ENCODE assay signal across 9 mouse cellular contexts in the genomic region with DNA sequence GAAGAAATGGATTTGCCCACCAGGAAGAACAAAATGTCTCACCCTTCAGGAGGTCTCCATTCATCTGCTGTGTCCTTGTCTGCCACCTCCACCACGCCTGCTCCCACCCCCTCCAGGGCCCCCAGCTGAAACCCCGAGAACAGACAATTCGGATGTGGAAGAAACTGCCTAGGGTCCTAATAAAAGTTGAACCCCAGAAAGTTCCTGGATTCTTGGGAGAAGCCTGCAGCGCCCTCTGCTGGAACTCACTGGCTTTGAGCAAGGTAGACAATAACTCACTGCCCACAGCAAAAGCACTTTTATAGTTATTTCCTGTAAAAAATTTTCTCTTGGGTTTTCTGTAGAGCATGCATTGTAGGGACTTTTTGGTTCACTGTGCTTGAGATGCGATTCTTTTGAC. TPM values are rescaled to one million over a fixed set of nuclear protein-coding genes. Genes with fewer than 3 reads are reported as not detected.
DNase-seq lines count a peak whose midpoint lies in the region; ATAC-seq and TF ChIP-seq lines count a peak whose summit lies in the region.
"Had no signal": no experiment of that assay in that cellular context is flagged by ENCODE, and none has a peak within 500 bp of the region (broad histone marks: within the 10 kb centered on the region; RNA-seq: fewer than 3 reads in every experiment).

No protein-coding gene starts in this region.

- no peaks in the 10 kb centered on the region for H3K9me3 ChIP-seq in ES-Bruce4 (replicated peaks; ENCODE audit: control insufficient read depth, insufficient read depth, low read length, poor library complexity, severe bottlenecking)

- 8% methylated on average over 5 of the region's 5 CpGs for WGBS in small intestine, adult 2 months

- TF ChIP-seq CTCF in ES-Bruce4 (IDR thresholded peaks at IDR 0.05; ENCODE audit: low read depth, low read length), result peak; percentile 63
- TF ChIP-seq CTCF in small intestine, adult 2 months (IDR thresholded peaks at IDR 0.05; ENCODE audit: extremely low read depth, insufficient read length, insufficient replicate concordance, low read depth, low read length), result peak; percentile 73; the same call in 1 of the 2 replicates

- TF ChIP-seq EP300 in ES-Bruce4 (IDR thresholded peaks at IDR 0.05; ENCODE audit: insufficient read depth, low read depth, low read length), result no peak

- peak; percentile 68 for DNase-seq in 416B (ENCODE audit: low read depth)
- peak; percentile 32 for DNase-seq in c-Kit-positive CD71-positive TER-119-negative erythroid progenitor cells, embryonic 14.5 days (ENCODE audit: low read depth)
- peak; percentile 82 for DNase-seq in gastrocnemius, postnatal 10 days
- DNase-seq in kidney, postnatal 25 days, result peak; percentile 56 to 86
- peak; percentile 59 for DNase-seq in lung, adult 18-20 months

- no peaks in the 10 kb centered on the region for H3K27me3 ChIP-seq in ES-Bruce4 (ENCODE audit: control insufficient read depth, insufficient read depth, low read length, poor library complexity, severe bottlenecking)
- no peaks in the 10 kb centered on the region; the same call in 1 of the 2 replicates for H3K27me3 ChIP-seq in small intestine, adult 2 months (ENCODE audit: control insufficient read depth, insufficient read depth, low read length)

- no peak for ATAC-seq in inflammation-experienced regulatory T-cells, adult 6 months

- no peak overlapping the region for H3K9ac ChIP-seq in ES-Bruce4 (ENCODE audit: low read depth, poor library complexity, severe bottlenecking)

- H3K4me1 ChIP-seq in ES-Bruce4 (ENCODE audit: control insufficient read depth, insufficient read depth, low read length), result no peaks in the 10 kb centered on the region
- H3K4me1 ChIP-seq in small intestine, adult 2 months (ENCODE audit: control insufficient read depth, insufficient read depth, insufficient read length, low read length), result no peaks in the 10 kb centered on the region

- no peak overlapping the region for H3K27ac ChIP-seq in ES-Bruce4 (ENCODE audit: insufficient read depth, low read length)
- no peak overlapping the region for H3K27ac ChIP-seq in small intestine, adult 2 months (ENCODE audit: insufficient read depth, low read depth, low read length)

- H3K4me3 ChIP-seq in ES-Bruce4 (ENCODE audit: low read depth, low read length), result no peak overlapping the region
- H3K4me3 ChIP-seq in small intestine, adult 2 months (ENCODE audit: low read depth, low read length), result no peak overlapping the region

- no peaks in the 10 kb centered on the region for H3K36me3 ChIP-seq in ES-Bruce4 (ENCODE audit: control insufficient read depth, insufficient read depth, low read length, poor library complexity, severe bottlenecking)
- no peaks in the 10 kb centered on the region for H3K36me3 ChIP-seq in small intestine, adult 2 months (ENCODE audit: control insufficient read depth, insufficient read depth, low read length)

- TF ChIP-seq POLR2A in ES-Bruce4 (IDR thresholded peaks at IDR 0.05; ENCODE audit: insufficient read depth, low read length), result no peak
- no peak for TF ChIP-seq POLR2A in small intestine, adult 2 months (IDR thresholded peaks at IDR 0.05; ENCODE audit: low read depth, low read length)

RNA-seq across cellular contexts. Expression of gene Defb48, which starts 9.3 kb away (rescaled TPM):
- not detected in 2 replicates for polyA plus RNA-seq in ES-Bruce4 (2011; ENCODE audit: insufficient read depth, insufficient read length, low read depth, missing spikeins)
- not detected for total RNA-seq in gastrocnemius, postnatal 10 days (2021)
- not detected in 2 replicates for polyA plus RNA-seq in small intestine, adult 2 months (2012; rRNA removed)
- not detected for polyA plus RNA-seq in inflammation-experienced regulatory T-cells, adult 6 months (2017; shearing (Covaris generic))
- total RNA-seq: left cerebral cortex, adult 8-10 months had no signal

RNA-seq across cellular contexts. Expression of gene Defb47, which starts 22.8 kb away (rescaled TPM):
- polyA plus RNA-seq in ES-Bruce4 (2011; ENCODE audit: insufficient read depth, insufficient read length, low read depth, missing spikeins), result not detected in 2 replicates
- not detected for total RNA-seq in gastrocnemius, postnatal 10 days (2021)
- polyA plus RNA-seq in small intestine, adult 2 months (2012; rRNA removed), result not detected in 2 replicates
- polyA plus RNA-seq in inflammation-experienced regulatory T-cells, adult 6 months (2017; shearing (Covaris generic)), result not detected
- total RNA-seq: left cerebral cortex, adult 8-10 months had no signal

RNA-seq across cellular contexts. Expression of gene Defb43, which starts 36.5 kb away (rescaled TPM):
- polyA plus RNA-seq in ES-Bruce4 (2011; ENCODE audit: insufficient read depth, insufficient read length, low read depth, missing spikeins), result not detected in 2 replicates
- total RNA-seq in gastrocnemius, postnatal 10 days (2021), result not detected
- polyA plus RNA-seq in small intestine, adult 2 months (2012; rRNA removed), result not detected in 2 replicates
- polyA plus RNA-seq in inflammation-experienced regulatory T-cells, adult 6 months (2017; shearing (Covaris generic)), result not detected
- total RNA-seq: left cerebral cortex, adult 8-10 months had no signal

Comparison
In these comparisons a context has a peak if more than half of its experiments do, and no peak if none do; other contexts are left out.
1. DNase-seq: peak in every context shown above with its lines; median percentile 82 in gastrocnemius, postnatal 10 days; 71 in kidney, postnatal 25 days; 68 in 416B; 59 in lung, adult 18-20 months; 32 in c-Kit-positive CD71-positive TER-119-negative erythroid progenitor cells, embryonic 14.5 days.